Mouse (Mus musculus) brain, adult 2 months (tissue): Measurements from ENCODE around the gene Fiz1.

Experiments
- DNase-seq: peaks from one replicate; pipeline ENCODE4 v3.0.0; 2011; ENCODE audit warnings: low read depth, low spot score

The Fiz1 gene

DNA sequence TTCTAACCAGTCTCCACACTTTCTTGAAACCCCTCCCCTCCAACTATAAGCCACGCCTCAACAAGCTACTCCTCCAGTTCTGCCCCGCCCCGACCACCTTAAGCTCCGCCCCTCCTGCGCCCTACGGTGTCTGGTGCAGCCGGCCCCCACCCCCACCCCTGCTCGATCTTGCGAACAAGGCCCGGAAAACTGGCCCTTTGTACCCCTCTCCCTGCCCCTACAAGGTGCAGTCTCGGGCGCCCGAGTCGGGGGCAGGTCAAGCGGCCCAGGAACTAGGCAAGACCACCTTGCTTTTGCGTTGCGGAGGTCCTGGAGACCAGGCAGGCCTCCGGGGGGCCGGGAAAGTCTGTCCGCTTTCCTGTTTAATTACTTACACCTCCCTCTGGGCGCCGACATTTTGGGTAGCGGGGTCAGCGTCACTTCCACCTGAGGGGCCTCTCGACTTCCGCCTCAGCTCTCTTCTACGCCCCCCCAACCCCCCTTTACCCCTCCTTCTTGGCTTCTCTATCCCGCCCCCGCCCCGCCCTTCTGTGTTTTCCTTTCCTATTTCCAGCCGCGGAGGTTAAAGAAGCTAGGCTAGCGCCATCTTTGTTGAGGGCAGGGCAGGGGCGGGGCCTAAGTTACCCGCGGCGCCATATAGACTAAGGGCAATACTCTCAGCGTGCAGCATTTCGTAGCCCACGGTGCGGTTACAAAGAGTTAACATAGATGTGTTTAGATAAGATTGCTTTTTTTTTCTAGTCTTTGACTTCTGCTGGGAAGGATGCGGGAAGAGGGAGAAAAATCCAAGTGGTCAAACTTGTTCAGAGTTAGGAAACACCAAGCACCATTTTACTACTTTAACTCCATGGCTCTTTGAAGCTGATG is at the start of gene Fiz1, which contains the start of gene Zfp524:
TSS of gene Fiz1 (minus strand) at position 447 of the 867 bp plus-strand sequence.
TSS of gene Zfp524 (plus strand) at position 165 of the 867 bp plus-strand sequence.
- DNase-seq, result peak; percentile 99

GRCm38 (mm10) chr7:5062360-5063001 is 48.0 kb upstream of the Fiz1 start:
- peak; percentile 89 for DNase-seq

- peak; percentile 97 for DNase-seq
These were observed 47.4 kb upstream of the Fiz1 start, which contains the start of gene U2af2 for GRCm38 (mm10) chr7:5061774-5062359. TSS of gene U2af2 (plus strand) at chr7:5062143.

DNA sequence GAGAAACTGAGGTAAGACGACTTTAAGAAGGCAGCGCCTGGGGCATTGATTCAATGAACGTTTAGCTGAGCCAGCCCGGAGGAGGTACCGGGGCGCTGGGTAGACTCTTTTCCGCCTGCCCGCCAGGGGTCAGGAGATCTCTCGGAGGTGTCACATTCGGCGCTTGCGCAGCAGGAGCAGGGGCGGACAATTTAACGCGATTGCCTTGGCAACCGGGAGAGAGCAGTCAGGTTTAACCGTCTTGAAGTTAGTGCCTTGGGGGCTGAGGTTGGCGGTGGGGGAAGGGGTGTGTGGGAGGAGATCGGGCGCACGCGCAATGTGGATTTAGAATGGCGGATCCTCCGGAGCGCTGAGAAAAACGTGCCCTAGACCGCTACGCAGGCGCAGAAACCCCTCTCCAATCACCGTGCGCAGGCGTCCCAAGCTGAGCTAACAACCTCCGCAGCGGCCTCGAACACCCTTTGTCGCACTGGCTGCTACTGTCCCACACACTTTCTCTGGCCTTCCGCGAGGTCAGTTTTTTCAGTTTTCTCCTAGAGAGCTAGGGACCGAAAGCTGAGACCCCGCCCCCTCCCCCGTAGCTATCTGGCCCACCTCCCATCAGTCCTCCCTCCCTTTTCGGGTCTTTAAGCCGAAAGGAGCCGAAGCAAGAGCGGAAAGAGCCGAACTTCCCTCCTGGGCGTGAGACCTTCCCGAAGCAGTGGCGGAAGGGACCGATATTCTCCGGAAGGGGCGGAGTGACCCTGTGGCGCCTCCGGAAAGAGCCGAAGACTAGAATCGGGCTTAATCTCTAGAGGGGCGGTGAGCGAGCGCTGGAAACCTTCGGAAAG is 46.7 kb upstream of the Fiz1 start:
- DNase-seq, result peak; percentile 99

GRCm38 (mm10) chr7:5060239-5060731 is 45.8 kb upstream of the Fiz1 start:
- peak; percentile 95 for DNase-seq

GRCm38 (mm10) chr7:5059421-5059820 is 44.9 kb upstream of the Fiz1 start:
- DNase-seq, result no peak

- no peak for DNase-seq
These were observed 44.1 kb upstream of the Fiz1 start for GRCm38 (mm10) chr7:5058631-5059030.

DNA sequence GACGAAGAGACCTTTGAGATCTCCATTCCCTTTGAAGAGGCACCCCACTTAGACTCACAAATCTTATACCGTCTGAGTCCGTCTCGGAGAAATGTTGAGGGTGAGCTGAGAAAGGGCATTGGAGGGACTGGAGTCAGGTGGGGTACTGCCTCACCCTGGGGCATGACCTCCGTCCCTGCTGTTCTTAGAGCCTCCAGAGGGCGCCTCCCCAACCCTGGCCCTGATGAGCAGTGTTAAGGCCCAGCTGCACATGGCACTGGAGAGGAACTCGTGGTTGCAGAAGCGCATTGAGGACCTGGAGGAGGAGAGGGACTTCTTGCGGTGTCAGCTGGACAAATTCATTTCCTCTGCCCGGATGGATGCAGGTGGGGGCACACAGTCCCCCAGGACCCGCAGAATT is 43.3 kb upstream of the Fiz1 start:
- peak; percentile 61 for DNase-seq

DNA sequence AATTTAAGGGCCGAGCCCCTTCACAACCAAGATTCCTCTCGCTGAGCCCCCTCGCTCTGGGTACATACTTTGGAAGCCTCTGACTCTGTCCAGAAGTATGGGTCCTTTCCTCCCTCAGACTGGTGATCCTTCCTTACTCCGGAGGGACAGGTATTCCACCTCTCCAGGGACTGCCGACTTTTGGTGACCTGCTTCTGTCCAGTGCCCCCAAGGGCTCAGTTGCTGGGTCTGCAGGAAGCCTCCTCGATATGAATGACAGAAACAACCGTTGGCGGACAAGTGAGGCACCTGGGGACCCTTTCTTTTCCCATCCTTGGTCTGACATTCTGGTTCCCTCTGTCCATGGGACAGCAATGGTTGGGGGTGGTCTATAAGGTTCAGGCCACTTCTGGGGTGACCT is 42.9 kb upstream of the Fiz1 start:
- no peak for DNase-seq

DNA sequence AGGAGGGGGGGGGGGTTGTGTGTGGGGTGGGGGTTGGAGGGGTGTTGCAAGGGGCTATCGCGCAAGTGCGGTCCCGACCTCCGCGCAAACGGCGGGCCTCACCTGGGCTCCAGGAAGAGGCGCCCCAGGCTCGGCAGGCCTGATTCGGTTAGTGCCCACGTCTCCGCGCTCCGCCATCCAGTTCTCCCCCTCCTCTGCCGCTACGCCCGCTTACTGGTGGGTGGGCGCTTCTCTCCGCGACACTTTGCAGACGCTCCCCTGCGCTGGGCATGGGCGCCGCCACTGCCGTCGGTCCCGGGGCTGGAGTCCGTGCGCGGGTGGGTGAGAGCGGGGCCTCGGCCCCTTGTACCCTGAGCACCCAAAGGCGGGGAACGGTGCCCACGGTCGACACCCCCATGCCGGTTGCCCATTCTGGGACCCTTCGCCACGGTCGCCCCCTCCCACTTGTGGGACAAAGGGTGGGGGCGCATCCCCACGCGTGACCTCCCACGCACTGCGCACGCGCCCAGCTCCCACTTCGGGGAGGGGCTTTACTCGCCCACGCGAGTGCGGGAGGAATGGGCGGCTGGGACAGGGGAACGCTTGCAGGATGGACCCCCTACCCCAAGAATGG is 42.3 kb upstream of the Fiz1 start:
- DNase-seq, result peak; percentile 74

- peak; percentile 85 for DNase-seq
These were observed 39.1 kb upstream of the Fiz1 start for GRCm38 (mm10) chr7:5053456-5054179.

DNA sequence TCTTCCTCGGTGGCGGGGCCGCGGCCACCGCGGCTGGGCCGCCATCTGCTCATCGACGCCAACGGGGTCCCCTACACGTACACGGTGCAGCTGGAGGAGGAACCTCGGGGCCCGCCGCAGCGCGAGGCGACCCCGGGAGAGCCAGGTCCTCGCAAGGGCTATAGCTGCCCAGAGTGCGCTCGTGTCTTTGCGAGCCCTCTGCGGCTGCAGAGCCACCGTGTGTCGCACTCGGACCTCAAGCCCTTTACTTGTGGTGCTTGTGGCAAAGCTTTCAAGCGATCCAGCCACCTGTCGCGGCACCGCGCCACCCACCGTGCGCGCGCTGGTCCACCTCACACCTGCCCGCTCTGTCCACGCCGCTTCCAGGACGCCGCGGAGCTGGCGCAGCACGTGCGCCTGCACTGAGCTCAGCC is 38.4 kb upstream of the Fiz1 start:
- DNase-seq, result peak; percentile 40

GRCm38 (mm10) chr7:5052438-5052837 is 37.9 kb upstream of the Fiz1 start:
- peak; percentile 52 for DNase-seq

- DNase-seq, result peak; percentile 89
These were observed 37.0 kb upstream of the Fiz1 start, which contains the start of gene Zfp580 for GRCm38 (mm10) chr7:5051193-5052192. TSS of gene Zfp580 (plus strand) at chr7:5051538.

DNA sequence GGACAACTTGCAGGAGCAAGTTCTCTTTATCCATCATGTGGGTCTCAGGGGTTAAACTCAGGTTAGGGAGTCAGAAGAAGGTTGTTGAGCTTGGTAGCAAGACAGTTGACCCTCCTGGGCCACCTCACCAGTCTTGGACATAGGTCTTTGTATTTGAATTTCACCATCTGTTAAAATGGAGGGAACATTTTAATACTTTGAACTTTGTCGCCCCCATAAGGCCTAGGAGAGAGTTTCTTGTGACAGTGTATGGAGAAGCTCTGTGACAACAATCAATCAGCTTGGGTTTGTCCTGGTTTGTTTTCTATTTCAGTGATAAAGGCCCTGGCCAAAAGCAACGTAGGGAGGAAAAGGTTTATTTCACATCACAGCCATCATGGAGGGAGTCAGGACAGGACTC is 32.8 kb upstream of the Fiz1 start:
- peak; percentile 67 for DNase-seq

DNA sequence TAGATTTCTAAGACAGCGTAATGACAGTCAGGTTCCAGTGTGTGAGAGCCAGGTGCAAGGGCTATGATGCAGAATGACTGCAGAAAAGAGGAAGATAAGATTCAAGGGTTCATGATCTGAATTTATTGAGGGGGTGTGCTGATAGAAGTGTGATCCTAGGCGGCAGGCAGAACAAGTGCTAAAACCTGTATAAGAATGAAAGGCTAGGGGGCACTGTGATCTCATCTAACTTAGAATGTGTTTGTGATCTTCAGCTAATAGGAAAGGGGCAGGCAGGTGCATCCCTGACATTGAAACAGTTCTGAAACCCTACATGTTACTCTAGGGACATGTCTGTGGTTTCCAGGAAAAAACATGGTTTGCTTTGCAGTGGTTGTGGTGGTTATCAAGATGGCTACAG is 31.6 kb upstream of the Fiz1 start:
- no peak for DNase-seq

DNA sequence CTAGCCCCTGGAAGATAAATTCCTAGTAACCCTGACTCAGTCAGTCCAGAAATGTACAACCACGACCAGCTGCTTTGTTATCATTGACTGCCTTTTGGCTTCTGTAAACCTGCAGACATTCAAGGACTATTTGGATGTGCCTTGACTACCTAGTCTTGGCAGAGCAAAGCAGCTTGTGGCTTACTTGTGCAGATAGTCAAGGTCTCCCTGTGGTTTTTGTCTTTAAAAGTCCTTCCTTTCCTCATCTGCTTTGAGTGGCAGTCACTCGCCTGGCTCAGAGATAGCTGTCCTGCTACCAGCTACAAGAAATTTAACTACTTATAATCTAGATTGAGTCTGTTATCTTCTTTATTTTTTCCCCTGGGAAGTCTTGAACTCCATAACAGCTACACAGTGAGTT is 30.5 kb upstream of the Fiz1 start:
- DNase-seq, result no peak

DNA sequence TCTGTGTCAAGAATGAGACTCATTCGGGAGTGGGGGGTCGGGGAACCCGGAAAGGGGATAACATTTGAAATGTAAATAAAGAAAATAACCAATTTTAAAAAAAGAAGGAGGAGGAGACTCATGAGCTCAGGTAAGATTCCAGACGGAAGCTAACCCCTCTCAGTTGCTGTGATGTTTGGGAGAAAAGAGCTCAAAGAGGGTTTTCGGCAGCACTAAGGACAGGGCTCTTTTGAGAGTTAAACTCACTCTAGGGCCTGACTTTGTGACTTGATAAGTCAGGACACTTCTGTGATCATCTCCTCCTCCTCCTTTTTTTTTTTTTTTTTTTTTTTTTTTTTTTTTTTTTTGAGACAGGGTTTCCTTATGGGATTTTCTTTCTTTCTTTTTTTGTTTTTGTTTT is 24.4 kb upstream of the Fiz1 start:
- no peak for DNase-seq
